Mouse (Mus musculus) cerebellum, adult 2 months (tissue): Measurements from ENCODE around the gene Fam163a.

Source experiments
- CTCF ChIP-seq: fragments of 200-500 bp; IDR thresholded peaks from 2 replicates; pipeline ENCODE4 v1.5.1; 2011; ENCODE audit warnings: low read depth, mild to moderate bottlenecking, control low read depth, low read length, moderate library complexity, borderline replicate concordance; ENCODE audit not compliant: insufficient read depth
- POLR2A ChIP-seq: fragments of 200-500 bp; IDR thresholded peaks from 2 replicates; pipeline ENCODE4 v1.6.1; 2011; ENCODE audit warnings: low read length, control low read depth, borderline replicate concordance; ENCODE audit not compliant: insufficient read depth

GRCm38 (mm10) chr1:156186646-156187045 is 18.2 kb downstream of the Fam163a start:
- no peak for TF ChIP-seq CTCF
- no peak for TF ChIP-seq POLR2A
